Mouse (Mus musculus) small intestine, adult 2 months (tissue): ENCODE results near the gene Ttc32.

Experiments used
- CTCF ChIP-seq: fragments of 200-500 bp; IDR thresholded peaks from 2 replicates; pipeline ENCODE4 v1.5.1; 2012; ENCODE audit warnings: low read depth, mild to moderate bottlenecking, control low read depth, inconsistent platforms, low read length, moderate library complexity, mixed read lengths; ENCODE audit not compliant: insufficient replicate concordance, insufficient read length; ENCODE audit errors: extremely low read depth
- POLR2A ChIP-seq: fragments of 200-500 bp; IDR thresholded peaks from 2 replicates; pipeline ENCODE4 v1.6.1; 2012; ENCODE audit warnings: low read depth, mild to moderate bottlenecking, control low read depth, inconsistent platforms, low read length, moderate library complexity

DNA sequence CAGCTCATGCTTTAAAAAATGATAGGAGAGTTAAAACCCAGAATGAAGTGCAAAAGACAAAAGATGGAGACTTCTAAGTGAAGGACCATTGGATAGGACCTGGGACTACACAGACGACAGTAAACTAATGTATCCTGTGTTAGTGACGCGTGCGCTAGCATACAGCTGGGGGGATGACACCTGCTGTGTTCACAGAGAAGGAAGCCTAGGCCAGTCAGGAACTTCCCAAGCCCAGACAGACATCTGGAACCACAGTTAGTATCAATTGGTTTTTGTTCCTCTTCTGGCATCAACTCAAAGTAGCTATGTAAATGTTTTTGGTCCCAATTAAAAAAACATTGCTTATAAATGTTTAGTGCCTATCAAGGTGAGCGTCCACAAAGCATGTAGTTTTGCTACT lies 10.4 kb downstream of the Ttc32 start:
- TF ChIP-seq POLR2A: no peak
- TF ChIP-seq CTCF: no peak
